Mouse (Mus musculus) cortical plate, adult 2 months (tissue): Measurements from ENCODE around the gene Zkscan16.
A peak's percentile ranks its signal among the peaks of the same experiment; 100 is the strongest.

ENCODE experiments used
- CTCF ChIP-seq: fragments of 200-500 bp; IDR thresholded peaks from 2 replicates; pipeline ENCODE4 v1.5.1; 2011; ENCODE audit warnings: mild to moderate bottlenecking, control low read depth, low read length; ENCODE audit not compliant: insufficient read depth; ENCODE audit errors: extremely low read depth
- POLR2A ChIP-seq: fragments of 200-500 bp; IDR thresholded peaks from 2 replicates; pipeline ENCODE4 v1.6.1; 2011; ENCODE audit warnings: mild to moderate bottlenecking, low read length, control low read depth; ENCODE audit not compliant: insufficient read depth; ENCODE audit errors: extremely low read depth

GRCm38 (mm10) chr4:58911069-58911830 lies 32.2 kb upstream of the Zkscan16 start:
- TF ChIP-seq CTCF (no peak), POLR2A (peak; percentile 78)
